Mouse (Mus musculus) thymus, postnatal 25 days (tissue): ENCODE results near the gene Cpa1.
A peak's percentile ranks its signal among the peaks of the same experiment; 100 is the strongest.

Experiments
- DNase-seq: peaks from one replicate; pipeline ENCODE4 v3.0.0; 2022

Gene Cpa1

DNA sequence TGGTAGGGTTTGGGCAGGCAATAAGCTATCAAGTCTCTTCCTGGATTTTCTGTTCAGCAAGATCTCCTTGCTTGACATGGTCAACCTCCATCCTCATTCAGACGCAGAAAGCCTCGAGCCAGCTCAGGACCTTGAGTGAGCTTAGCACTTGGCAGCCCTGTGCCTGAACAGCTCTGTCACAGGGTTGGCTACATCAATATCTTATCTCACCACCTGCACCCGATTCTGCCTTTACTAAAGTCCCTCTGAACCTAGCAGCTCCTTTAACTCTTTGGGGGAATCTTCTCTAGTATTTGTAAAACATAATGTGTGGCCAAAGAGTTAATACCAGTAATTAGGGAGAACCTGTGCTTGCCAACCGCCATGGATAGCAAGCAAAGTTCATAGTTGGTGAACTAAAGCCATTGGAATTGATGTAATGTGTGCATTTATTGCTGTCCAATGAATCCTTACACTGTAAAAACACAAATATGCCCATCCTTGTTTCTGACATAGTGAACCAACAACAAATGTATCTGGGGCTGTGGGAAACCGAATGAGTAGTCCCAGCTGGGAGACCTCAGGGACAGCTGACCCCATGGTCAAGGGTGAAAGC lies at the start of gene Cpa1:
Cpa1 (plus strand) TSS at position 545 of the 595 bp plus-strand sequence.
- no peak for DNase-seq

DNA sequence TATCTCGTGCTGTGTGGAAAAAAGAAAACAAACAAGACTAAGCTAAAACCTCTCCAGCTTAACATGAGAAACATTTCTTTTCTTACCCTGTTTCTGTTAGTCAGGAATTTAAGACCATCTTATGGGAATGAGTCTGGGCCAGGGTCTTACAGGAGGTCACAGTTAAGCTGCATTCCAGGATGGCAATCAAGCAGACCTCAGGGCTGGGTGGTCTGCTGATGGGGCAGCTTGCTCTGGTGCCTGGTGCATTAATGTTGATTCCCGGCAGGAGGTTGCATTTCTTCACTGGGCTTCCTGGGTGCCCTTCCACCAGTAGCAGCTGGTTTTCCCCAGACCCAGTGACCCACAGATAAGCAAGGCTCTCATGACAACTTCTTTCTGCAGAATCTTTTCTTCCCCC lies 49.2 kb upstream of the Cpa1 start:
- no peak for DNase-seq

DNA sequence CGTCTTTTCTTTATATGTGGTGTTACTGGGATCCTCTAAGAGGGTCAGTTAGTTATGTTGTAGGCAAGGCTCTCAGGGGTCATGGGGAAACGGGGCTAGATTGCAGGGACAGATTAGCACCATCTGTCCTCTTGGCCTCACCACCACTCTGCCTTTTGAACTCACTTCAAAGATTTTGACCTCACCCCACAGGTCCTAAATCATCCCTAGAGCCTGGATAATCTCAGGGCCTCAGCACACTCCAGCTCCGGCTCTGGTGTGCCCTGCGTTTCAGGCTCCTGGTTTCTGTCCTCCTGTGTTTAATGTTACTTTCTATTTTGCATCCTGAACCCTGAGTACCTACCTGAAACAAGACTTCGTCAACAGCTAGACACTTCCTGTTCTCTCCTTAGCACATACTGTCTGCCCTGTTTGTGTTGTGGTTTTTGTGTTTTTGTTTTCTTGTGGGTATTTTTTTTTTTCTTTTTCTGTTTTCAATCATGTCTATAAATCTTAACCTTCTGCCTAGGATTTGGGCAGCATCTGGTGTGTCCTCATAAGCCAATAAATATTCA lies 47.1 kb upstream of the Cpa1 start:
- no peak for DNase-seq

DNA sequence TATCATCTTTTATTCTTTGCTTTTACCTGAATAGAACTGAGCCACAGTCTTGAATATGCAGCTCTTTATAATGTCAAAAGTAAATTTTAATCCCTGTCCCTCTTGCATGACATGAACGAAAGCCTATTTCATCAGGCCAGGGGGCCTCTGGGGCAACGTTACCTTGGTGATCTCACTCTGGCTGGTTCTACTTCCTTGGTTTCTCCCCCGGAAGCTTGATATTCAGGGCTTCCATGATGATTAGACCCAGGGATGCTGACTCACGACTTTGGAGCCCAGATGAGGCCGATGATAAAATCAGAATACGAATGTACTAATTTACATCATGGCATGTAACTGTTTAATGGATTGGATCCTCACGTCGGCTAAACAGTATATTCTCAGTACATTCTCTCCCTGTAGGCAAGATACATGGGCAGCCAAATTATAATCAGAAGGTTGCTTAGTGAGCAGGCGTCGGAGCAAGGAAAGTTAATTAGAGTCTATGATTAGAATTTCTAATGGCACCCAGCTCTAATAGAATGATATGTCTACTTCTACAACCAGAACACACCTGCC lies 46.5 kb upstream of the Cpa1 start:
- no peak for DNase-seq

DNA sequence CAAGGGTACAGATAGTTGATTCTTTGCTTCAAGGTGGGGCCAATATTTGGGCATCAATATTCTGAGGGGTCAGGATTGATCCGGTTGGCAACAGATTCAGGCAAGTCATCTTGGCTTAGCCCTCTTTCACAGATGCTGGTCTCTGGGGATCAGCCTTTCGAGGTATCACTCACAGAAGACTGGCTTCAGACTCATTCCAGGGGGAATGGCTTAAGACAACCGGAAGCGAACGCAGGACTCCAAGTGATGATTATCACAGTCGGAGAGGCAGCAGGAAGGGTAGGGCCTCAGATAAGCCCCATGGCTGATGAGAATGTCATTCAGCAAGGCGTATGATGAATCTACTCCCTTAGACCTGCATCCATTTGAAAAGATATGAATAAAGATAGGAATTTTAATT lies 44.7 kb upstream of the Cpa1 start:
- DNase-seq, result no peak

DNA sequence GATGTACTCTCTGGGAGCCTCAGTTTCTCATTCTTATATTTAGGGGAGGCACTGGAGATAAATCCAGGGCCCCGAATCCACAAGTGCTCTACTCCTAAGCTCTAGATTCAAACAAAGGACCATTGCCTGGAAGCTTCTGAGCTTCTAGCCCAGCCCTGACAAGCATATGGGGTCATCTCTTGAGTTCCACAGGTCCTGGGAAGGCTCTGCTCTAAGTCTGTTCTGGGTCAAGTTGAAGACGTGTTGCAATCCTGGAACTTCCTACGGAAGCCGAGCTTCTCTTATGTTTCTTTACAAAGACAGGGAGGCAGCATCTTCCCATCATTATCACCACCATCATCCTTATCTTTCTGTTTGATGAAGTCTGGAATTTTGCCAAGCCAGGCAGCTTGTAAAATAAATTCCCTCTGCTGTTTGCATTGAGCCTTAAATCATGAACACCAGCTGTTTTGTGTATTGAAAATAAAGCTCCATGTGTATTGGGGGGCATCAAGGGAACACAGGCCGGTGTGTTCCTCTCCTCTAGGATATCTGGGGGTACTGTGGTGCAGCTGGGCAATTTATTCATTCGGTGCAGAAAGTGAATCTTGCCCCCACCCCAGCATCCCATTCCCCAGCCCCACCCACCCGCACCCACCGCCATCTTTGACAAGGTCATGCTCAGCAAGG lies 42.7 kb upstream of the Cpa1 start:
- no peak for DNase-seq

DNA sequence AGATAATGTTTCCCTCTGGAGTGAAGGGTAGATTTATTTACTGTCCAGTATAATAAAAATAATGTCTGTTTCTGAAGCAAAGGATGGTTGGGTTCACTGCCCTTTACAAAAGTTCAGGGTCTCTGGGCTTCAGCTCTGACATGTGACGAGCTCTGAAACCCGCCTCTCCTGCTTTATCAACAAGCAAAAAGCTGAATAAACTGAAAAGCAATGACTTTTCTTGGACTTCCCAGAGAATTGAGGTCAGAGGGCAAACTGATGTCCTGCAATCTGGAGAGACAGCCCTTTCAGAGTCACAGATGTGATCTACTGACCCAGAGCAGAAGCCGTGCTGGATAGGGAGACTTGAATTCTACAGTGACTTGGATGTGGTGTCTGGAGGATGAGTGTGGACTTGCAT lies 39.0 kb upstream of the Cpa1 start:
- DNase-seq, result no peak

DNA sequence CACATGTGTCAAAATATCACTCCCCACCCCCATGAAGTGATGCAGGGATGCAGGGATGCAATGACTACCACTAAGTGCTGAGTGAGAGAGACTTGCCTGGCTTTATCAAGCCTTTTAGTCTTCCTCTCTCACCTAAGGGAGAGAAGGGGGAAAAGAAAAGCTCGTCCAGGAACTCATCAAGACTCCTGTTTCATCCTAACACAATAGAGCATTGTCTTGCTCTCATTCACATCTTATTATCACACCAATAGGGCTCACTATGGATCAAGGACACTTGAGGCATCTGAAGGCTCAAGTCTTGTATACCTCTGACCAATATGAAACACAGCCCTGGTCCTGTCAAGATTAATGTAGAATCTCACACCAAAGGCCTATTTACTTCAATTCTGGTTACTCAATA lies 38.0 kb upstream of the Cpa1 start:
- DNase-seq, result no peak

DNA sequence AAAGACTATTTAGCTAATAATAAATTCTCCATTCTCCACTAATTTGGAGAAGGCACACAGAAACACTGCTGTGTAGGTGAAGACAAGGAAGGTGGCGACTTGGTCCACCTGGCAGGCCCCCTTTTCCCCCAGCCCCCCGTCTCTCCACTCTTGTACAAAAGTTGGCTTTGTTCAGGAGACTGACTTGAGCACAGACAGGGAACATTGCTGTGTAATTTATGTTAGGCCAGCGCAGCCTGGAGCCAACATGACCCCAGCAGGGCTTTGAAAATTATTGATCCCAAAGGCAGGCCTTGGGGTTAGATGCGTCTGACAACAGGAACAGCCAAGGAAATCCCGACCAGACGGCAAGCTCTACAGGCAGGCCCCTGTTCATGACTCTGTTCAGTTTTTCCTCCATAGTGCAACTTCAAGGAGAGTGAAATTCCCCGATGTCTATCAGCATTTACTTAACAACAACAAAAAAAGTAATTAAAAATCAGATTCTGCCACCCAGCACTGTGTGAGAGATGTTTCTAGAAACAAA lies 34.6 kb upstream of the Cpa1 start:
- DNase-seq, result no peak

DNA sequence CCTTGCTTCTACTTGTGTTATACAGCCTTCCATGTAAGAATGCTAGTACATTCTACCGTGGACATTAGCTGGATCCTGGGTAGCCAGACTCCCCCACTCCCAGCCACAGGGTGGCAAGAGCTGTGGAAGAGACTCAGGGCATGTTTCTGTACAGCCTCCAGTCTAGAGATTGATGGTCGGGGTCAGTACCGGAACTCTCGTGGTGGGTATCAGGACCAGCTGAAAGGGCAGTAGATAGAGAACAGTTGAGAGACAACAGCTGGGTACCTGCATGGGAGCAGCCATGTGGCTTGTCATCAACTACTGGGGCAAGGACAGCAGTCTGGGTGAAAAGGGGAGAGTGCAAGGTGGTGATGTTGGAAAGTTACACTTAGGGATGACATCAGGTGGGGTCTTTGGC lies 33.9 kb upstream of the Cpa1 start:
- DNase-seq, result no peak

DNA sequence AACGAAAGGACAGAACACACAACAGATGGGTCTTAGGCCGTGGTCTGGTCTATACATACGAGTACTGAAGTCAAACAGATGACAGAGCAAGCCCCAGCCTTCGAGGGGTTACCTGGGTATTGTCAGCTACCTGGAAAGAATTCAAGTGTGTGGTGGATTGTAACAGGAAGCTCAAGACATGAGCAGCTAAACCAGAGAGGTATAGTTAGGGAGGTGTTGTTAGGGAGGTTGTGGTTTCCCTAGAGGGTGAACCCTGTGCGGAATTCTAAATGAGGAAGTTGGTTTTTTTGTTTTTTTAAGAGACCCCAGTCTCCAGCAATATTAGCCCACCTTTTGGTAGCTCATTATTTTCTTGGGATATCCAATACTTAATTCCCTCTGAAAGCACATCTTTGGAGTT lies 33.3 kb upstream of the Cpa1 start:
- DNase-seq, result no peak

DNA sequence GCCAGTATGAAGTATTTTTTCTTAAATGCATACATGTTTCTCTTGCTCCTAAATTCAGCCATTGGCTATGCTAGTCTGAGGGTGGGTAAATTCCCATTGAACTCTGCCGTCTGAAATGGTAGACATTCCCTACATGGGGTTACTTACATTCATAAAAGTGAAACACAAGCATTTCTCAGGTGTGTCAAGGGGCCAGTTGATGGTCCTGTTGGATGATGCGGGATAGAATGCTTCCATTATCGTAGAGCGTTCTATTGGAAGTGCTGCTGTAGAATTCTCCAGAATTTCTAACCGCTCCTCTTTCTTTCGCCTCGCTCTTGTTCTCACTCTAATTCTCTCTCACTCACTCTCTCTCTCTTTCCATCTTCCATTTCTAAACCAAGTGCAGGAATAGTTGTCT lies 28.3 kb upstream of the Cpa1 start, which contains the start of gene Cpa5:
Cpa5 (plus strand) TSS at position 301 of the 400 bp plus-strand sequence.
- no peak for DNase-seq

DNA sequence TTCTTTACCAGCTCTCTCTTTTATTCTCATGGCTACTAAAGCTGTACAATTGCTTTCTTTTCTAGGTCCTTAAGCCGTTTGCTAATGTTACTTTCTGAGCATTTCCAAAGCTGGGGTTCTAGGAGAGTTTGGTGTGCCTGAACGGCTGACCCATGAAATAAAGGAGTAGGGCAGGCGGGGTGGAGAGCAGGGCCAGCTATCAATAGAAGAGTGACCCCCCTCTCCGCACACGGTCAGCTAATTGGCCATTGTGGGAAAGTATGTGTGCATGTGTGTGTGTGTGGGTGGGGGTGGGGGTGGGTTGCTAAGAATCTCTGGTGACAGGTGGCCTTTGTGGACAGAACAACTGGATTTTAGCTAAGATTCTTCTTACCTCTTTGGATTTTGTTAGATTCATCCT lies 27.8 kb upstream of the Cpa1 start:
- no peak for DNase-seq

DNA sequence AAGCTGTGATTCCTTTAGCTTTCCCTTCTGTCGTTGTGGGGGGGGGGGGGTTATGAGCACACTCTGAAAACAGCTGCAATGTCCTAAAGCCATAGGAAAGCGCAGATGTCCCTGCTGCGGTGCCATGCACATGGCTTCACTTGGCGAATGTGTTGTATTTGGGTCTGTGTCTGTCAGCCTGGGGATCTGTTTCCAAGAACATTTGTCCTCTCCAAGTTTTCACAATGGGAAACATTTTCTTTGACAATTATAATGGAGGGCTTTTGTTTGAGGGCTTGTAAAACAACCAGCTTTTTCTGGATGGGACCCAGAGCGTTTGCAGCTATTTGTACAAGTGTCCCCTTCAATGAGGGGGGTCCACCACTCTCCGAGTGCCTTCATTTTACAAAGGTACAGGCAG lies 24.8 kb upstream of the Cpa1 start:
- no peak for DNase-seq

DNA sequence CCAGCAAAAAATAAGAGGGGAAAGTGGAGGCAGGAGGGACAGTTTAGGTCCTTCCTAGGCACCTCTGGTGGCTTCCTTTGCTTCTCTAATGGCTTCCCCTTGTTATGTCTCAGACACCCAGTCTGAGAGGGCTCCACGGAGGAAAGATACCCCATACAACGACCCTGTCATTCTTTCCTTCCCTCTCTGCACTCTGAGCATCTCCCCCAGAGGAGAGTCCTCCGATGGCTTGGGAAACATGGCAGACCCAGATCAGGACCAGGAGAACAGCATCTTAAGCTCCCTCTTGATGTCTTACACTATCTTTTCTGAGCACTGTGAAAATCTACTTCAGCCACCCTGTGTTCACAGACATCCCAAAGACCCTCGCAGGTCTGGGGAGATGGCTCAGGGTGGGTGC lies 23.3 kb upstream of the Cpa1 start:
- DNase-seq, result no peak

DNA sequence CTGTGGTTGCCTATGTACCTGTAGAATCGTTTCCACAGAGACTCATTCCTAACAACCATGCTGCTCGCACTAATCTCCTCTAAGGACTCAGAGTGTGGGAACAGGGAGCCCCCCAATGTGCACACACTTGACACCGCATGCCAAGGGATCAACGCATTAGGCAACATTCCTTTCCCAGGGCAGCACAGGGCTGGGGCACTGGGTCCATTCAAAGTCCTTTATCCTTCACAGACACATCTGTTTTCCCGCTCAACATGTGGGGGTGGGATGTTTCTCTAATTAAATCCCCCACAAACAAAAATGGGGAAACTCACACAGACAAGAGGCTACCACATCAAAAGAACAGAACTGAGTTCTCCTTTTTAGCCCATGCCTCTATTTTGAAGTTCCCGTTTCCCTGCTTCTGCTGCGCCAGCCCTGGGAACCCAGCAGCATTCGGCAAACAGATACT lies 22.5 kb upstream of the Cpa1 start:
- DNase-seq, result no peak

DNA sequence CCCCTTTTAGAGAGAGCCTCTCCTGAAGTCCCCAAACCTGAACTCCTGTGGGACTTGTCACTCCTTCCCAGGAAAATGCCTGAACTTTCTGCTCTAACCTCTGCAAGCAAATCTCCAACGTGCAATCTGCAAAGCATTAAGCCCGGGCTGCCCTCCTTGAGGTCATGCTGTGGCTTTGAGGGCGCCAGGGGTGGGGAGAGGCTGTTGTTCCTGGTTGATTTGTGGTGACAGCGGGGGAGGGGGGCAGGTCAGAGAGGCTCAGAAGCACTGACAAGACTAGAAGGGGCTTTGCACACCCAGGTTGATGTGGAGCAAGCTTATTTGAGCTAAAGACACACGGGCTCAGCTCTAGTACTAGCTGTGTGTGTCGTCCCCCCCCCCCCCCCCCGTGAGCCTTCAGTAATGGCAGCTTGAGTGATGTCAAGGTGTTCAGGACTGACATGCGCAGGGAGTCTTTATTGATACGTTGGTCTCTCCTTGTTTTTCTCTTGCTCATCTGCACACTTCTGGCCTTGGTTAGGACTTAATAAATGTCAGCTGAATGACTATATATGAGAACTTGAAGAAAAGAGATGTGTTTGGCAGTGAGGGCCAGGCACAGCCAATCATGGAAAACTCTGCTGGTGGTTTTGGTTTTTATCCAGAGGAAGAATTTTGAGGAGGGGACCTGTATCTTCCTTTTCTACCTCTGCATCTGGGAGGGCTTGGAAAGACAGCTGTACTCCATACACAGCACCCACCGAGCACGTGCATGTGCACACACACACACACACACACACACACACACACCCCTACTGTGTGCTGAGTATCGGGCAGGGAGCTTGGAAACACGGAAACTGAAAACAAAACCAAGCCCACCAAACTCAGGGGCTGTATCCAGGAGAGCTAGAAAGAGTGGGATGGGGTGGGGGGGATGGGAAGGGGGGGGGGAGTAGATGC lies 21.7 kb upstream of the Cpa1 start:
- DNase-seq, result peak; percentile 4

DNA sequence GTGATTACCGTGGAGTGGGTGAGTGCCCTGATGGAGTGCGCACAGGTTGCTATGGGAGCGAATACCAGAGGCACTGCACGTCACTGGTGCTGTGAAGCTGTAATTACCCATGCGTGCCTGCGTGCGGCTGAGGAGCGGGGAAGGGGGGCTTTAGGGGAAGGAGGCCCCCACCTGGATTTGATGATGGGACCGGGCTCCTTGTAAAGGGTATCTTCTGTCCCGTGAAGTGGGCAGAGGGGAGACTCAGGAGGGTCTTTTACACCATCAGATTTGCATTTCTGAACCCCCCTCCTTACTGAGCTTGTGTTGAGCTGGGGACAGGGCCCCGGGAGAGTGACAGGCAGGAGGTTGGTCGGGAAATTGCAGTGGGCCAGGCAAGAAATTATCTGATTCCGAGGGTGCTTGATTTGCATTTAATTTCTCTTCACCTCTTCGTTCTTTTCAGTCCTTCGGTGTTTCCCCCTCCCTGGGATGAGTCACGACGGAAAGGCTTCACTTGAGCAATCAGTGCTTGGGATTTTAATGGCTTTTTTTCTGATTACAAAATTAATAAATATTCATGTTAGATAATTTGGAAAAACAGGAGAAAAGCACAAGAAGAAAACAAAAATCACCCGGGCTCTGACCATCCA lies 20.9 kb upstream of the Cpa1 start:
- no peak for DNase-seq

DNA sequence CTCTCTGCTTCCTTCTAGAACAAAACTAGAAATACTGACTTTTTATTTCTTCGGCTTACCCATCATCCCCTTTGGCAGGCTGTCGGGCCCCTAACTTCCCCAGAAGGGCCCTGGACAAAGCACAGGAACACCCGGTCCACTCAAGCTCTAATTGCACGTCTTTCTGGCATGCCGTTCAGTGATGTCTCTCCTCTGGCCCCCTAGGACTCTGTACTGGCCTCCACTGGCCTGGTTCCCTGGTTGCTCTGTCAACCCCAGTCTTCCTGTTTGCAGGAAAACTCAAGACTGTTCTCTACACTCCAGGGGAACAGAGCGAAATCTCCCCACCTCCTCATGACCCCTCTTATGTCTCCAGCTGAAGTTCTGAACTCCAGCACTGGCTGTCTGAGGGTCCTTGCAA lies 20.3 kb upstream of the Cpa1 start:
- no peak for DNase-seq

DNA sequence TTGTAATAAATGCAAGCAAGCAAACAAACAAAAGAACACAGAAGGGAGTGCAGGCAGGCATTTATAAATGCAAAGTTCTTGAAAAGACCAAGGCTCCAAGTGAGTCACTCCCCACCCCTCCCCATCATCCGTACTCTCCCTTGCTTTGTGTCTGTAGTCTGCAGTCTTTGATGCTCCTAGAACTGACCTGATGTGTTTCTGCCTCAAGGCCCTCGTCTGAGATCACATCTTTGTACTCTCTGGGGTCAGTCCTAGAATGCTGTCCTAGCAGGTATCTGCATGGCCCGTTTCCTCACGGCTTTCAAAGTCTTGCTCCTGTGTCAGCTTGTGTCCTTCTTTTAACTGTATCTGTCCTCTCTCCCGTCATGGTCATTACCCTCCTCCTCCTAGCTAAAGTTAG lies 19.4 kb upstream of the Cpa1 start:
- DNase-seq, result no peak

DNA sequence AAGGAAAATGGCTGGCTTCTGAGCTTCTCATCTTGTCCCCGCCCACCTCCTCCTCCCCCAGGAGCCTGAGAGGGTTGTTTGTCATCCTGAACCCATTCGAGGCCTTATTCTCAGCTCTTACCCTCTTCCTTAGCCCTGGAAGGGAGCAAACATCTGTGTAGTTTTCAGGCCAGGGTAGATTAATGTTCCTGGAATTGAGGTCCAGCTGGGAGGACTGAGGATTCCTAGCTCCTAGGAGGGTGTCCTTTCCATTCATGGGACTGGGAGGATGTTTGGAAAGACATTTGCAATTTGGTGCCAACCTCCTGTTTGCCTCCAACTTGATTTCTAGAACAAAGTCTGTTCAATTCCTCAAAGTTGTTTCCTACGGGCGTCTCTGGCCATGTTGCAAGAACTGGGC lies 18.4 kb upstream of the Cpa1 start:
- no peak for DNase-seq

DNA sequence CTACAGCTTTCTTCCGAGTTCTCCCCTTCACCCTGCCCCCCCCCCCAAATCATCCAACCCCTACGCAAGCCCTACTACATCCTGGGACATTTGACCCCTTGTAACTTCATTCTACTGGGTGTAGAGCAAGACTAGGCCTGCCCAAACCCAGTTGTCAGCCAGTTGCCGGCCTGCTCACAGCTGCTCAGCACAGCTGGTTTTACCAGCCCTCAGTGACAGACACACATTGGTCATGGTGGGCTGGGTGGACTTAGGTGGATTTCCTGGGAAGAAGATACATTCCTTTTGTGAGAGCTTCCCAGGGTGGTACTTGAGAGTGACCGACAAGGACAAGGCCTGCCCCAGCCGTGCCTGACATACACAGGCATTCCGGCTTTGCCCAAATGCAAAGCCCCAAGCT lies 18.0 kb upstream of the Cpa1 start:
- no peak for DNase-seq

DNA sequence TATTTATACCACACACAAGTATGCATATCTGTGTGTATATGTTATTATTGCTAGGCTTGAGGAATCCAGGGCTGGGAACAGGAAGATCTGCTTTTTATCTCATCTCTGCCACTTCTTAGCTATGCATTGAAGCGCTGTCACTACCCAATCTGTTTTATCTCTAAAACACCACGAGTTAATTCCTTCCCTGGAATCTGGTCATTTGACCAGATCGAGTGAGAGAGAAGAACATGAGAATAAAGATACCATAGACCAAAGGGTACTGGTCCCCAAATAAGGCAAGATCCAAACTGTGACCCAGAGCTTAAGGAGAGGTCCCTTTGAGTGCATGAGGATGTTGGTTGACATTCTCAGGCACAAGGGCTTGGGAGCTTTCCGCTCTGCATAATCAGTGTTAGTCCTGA lies 17.0 kb upstream of the Cpa1 start:
- no peak for DNase-seq
